Mouse (Mus musculus) midbrain, embryonic 14.5 days (tissue): ENCODE measurements at regions not wholly inside any gene's neighbourhood (a gene's known extent, or its start where the extent isn't known, plus 50 kb on each side); places are given as distances from the start of the nearest gene placed in this dataset.
"Not testable (repeated sequence)": the region's sequence is repeated elsewhere in the genome, so short reads cannot be mapped to it uniquely, and the experiment has no call there.

ENCODE experiments used
- ATAC-seq: fragments of 200-750 bp; cut with Nextera tagmentation; 2 replicates; pipeline ENCODE4 v1.8.0; 2017; ENCODE audit warnings: moderate number of reproducible peaks, moderate library complexity; ENCODE audit not compliant: low FRiP score, low TSS enrichment
- DNase-seq: peaks from one replicate; pipeline ENCODE4 v3.0.0-alpha.2; 2015
- H3K27ac ChIP-seq: fragments of 300-500 bp; sonication (generic); replicated peaks from 2 replicates; pipeline ENCODE4 v1.5.1; 2014; ENCODE audit warnings: mild to moderate bottlenecking, low read depth, low read length, moderate library complexity
- H3K27me3 ChIP-seq: fragments of 300-500 bp; sonication (generic); 2 replicates; pipeline ENCODE4 v1.6.1; 2014; ENCODE audit warnings: low read length, control low read depth, mixed read lengths; ENCODE audit not compliant: control insufficient read depth, insufficient read depth
- H3K36me3 ChIP-seq: fragments of 300-500 bp; sonication (generic); 2 replicates; pipeline ENCODE4 v1.6.1; 2014; ENCODE audit warnings: low read length, control low read depth; ENCODE audit not compliant: control insufficient read depth, insufficient read depth
- H3K4me1 ChIP-seq: fragments of 300-500 bp; sonication (generic); 2 replicates; pipeline ENCODE4 v1.6.1; 2014; ENCODE audit warnings: mild to moderate bottlenecking, antibody characterized with exemption, low read length, control low read depth; ENCODE audit not compliant: control insufficient read depth, insufficient read depth
- H3K4me2 ChIP-seq: fragments of 300-500 bp; sonication (generic); 2 replicates; pipeline ENCODE4 v1.6.1; 2014; ENCODE audit warnings: mild to moderate bottlenecking, low read length, moderate library complexity
- H3K4me3 ChIP-seq: fragments of 300-500 bp; sonication (generic); replicated peaks from 2 replicates; pipeline ENCODE4 v1.5.1; 2014; ENCODE audit warnings: low read depth, low read length
- H3K9ac ChIP-seq: fragments of 300-500 bp; sonication (generic); replicated peaks from 2 replicates; pipeline ENCODE4 v1.6.1; 2014; ENCODE audit warnings: mild to moderate bottlenecking, low read length, moderate library complexity
- H3K9me3 ChIP-seq: fragments of 300-500 bp; sonication (generic); 2 replicates; pipeline ENCODE4 v1.6.1; 2016; ENCODE audit warnings: low read length, control low read depth, mixed read lengths; ENCODE audit not compliant: control insufficient read depth
- WGBS: fragments of 180-500 bp; shearing (Covaris S2); extraction: QIAGEN DNeasy Blood & Tissue Kit; methylation state at CpG from one replicate; pipeline ENCODE4 v1.1.7; 2014; 5-methylcytosine and 5-hydroxymethylcytosine counted together

DNA sequence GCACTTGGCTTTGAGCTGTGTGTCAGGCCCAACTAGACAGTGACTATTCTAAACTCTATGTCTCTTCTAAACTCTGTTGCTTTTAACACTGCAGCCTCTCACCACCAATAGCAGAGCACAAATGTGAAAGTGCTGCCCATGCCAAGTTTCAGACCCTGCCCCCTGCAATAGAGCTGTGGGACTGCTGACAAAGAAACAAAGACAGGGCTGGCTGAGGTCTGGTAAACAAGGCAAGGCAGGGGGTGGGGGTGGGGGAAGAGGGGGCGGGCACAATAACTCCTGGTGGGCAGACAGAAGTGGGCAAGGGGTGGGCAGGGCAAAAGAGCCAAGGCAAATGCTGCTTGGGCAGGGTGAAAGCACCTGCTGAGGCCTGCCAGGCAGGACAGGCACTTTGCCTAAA lies 172.9 kb upstream of the 9130204L05Rik start:
- no peak overlapping the region for H3K4me2 ChIP-seq
- WGBS: 22% methylated on average over 1 of the region's 1 CpGs
- H3K9me3 ChIP-seq: no peaks in the 10 kb centered on the region
- H3K9ac ChIP-seq: no peak overlapping the region
- H3K27ac ChIP-seq: no peak overlapping the region
- DNase-seq: peak; percentile 20
- H3K27me3 ChIP-seq: no peaks in the 10 kb centered on the region
- no peaks in the 10 kb centered on the region for H3K4me1 ChIP-seq
- ATAC-seq: peak; percentile 71
- H3K36me3 ChIP-seq: no peaks in the 10 kb centered on the region
- H3K4me3 ChIP-seq: no peak overlapping the region

- not testable (repeated sequence) for H3K4me1 ChIP-seq, H3K27ac ChIP-seq, H3K27me3 ChIP-seq, H3K9ac ChIP-seq, H3K9me3 ChIP-seq, ATAC-seq, H3K4me2 ChIP-seq, H3K36me3 ChIP-seq, H3K4me3 ChIP-seq
- DNase-seq: peak; percentile 3
- WGBS: 77% methylated on average over 2 of the region's 2 CpGs
Observed at GRCm38 (mm10) chr3:91254926-91255325, 164.3 kb upstream of the 9130204L05Rik start.

GRCm38 (mm10) chr3:91223157-91223556 lies 132.6 kb upstream of the 9130204L05Rik start:
- ATAC-seq (no peak), DNase-seq (peak; percentile 2)
- no peaks in the 10 kb centered on the region for H3K4me1 ChIP-seq
- H3K4me3 ChIP-seq: no peak overlapping the region
- no peaks in the 10 kb centered on the region for H3K27me3 ChIP-seq
- no peaks in the 10 kb centered on the region for H3K36me3 ChIP-seq
- no peak overlapping the region for H3K27ac ChIP-seq
- no peak overlapping the region for H3K9ac ChIP-seq
- H3K9me3 ChIP-seq: 0 out of 2 replicates have a peak, but pooled peaks cover 5% of the 10 kb centered on the region
- WGBS: 61% methylated on average over 3 of the region's 3 CpGs
- no peak overlapping the region for H3K4me2 ChIP-seq

- Histone ChIP-seq H3K4me3 (no peak overlapping the region), H3K9me3 (peaks cover 14% of the 10 kb centered on the region; the same call in 1 of the 2 replicates), H3K4me2 (no peak overlapping the region), H3K4me1 (no peaks in the 10 kb centered on the region), H3K9ac (no peak overlapping the region), H3K36me3 (no peaks in the 10 kb centered on the region), H3K27ac (no peak overlapping the region), H3K27me3 (no peaks in the 10 kb centered on the region)
- ATAC-seq (no peak), DNase-seq (no peak)
- WGBS: 92% methylated on average over 16 of the region's 16 CpGs
Observed at GRCm38 (mm10) chr3:91213280-91213679, 122.7 kb upstream of the 9130204L05Rik start.
